Mouse (Mus musculus) gastrocnemius, adult 8-10 months (tissue): ENCODE measurements at regions not wholly inside any gene's neighbourhood (a gene's known extent, or its start where the extent isn't known, plus 50 kb on each side); places are given as distances from the start of the nearest gene placed in this dataset.

ENCODE experiments used
- DNase-seq, 2 experiments: peaks; one replicate each; pipeline ENCODE4 v3.0.0; 2022; ENCODE audit warnings: low spot score in 2 of 2

DNA sequence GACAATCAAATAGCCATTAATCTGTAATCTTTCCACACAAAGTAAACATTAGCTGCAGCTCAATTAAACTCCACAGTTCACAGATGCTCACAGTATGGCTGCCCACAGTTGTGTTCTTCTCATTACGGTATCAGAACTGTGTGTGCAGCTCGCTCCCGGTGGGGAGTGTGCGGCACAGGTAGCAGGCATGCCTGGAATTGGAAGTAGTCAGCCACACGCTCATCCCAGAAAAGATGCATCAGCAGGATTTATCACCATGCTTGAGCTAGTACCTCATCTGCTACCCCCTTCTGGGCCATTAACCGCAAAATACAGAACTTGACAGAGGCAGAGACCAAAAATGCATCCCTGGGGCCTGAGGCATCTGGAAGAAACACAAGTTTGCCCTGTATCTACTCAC lies 437.8 kb downstream of the Adam3 start:
- no peak for DNase-seq

DNA sequence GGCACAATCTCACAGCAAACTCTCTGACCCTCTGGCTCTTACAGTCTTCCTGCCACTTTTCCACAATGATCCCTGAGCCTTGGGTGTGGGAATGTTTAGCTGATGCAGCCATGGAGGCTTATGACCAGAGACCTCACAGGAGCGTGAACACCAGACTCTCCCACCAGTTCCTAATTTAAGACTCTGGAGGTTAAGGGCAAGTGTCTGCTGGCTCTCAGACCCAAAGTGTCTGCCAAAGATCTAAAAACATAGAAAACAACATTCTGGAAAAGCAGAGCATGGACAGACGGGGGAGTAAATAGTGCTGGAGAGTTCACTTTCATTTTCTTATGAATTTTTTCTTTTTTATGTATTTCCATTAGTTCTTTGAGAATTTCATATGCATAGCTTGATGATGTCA lies 440.7 kb downstream of the Adam3 start:
- DNase-seq = no peak

GRCm38 (mm10) chr8:24283901-24284405 lies 441.7 kb downstream of the Adam3 start:
- no peak for DNase-seq

DNA sequence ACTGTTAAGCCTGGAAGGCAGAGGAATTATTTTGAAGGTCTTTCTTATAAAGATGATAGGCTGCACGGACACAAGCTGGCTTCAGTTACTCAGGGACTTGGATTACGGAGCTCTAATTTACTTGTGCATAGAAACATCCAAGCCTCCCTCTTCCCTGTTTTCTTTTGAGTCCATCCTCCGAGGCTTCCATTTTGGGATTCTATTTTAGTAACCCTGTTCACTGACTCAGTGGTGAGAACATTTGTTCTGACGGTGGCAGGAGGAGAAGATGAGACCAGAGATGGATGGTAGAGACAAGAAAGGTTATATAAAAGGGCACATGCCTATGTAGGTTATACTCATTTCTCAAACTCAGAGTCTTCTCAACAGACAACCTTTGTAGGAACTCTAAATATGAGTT lies 445.4 kb downstream of the Adam3 start:
- no peak for DNase-seq

- no peak for DNase-seq
Observed at GRCm38 (mm10) chr8:24278391-24278790, 447.3 kb downstream of the Adam3 start.

- no peak for DNase-seq
Observed at GRCm38 (mm10) chr8:24261359-24261758, 464.3 kb downstream of the Adam3 start.

GRCm38 (mm10) chr8:24258622-24259021 lies 467.0 kb downstream of the Adam3 start:
- no peak for DNase-seq

DNA sequence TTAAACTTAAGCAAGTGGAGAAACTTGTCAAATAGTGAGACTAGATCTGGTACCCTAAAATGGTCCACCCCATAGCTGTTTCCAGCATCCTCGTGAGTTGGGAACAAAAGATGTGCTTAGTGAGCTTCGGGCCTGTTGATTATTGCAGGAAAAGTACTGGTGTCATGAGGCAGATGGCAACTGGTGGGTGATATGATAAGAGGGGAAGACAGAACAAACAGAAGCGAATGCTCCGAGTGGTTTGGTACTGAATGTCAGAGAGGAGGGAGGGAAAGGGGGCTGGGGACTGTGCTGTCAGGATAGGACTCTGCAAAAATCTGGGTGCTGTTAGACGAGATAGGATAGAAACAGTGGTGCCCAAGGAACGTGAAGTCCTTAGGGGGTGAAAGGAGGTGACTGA lies 483.4 kb downstream of the Adam3 start:
- no peak for DNase-seq

GRCm38 (mm10) chr8:24240211-24240983 lies 485.3 kb downstream of the Adam3 start:
- no peak for DNase-seq

DNA sequence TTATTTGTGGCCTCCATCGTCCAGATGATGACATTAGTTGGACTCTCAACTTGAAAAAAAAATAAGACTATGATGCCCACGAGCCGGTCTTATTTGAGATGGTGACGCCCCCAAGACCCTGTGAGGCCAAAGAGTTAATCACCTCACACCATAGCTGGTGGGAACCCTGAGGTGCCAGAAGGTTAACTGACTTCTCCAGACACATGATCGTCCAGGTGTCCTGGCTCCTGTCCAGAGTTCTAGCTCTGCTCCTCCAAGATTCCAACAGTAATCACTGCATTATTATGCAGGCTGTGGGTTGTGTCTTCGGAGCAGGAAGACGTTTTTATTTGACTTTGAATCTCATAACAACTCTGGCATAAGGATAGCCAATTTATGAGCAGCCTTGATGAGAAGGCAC lies 490.7 kb downstream of the Adam3 start:
- DNase-seq = no peak

DNA sequence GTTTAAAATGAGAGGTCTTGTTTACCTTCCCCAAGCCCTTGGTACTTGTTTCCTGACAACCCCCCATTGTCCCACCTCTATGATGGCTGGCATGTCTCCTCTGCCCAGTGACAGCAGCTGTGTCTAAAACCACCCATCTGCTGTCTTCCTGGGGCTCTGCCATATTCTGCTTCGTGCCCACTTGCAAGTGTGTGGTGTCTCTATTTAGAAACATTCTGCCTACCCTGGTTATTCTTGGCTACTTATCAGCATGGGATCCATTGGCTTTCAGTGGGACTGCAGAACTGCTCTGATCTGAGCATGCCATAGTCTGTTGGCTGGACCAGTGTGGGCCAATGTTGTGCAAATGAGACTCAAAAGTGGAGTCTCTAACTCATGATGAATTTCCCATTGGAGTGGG lies 497.5 kb downstream of the Adam3 start:
- no peak for DNase-seq

- no peak for DNase-seq
Observed at GRCm38 (mm10) chr8:24227331-24228072, 498.1 kb downstream of the Adam3 start.

GRCm38 (mm10) chr8:24220222-24220621 lies 505.4 kb downstream of the Adam3 start:
- no peak for DNase-seq

GRCm38 (mm10) chr8:24216655-24217054 lies 509.0 kb downstream of the Adam3 start:
- no peak for DNase-seq

GRCm38 (mm10) chr8:24215510-24216138 lies 510.0 kb downstream of the Adam3 start:
- DNase-seq = no peak

GRCm38 (mm10) chr8:24214315-24214714 lies 511.3 kb downstream of the Adam3 start:
- no peak for DNase-seq

GRCm38 (mm10) chr8:24212216-24213200 lies 513.1 kb downstream of the Adam3 start:
- DNase-seq = no peak

GRCm38 (mm10) chr8:24211091-24211490 lies 514.6 kb downstream of the Adam3 start:
- DNase-seq = no peak
